Mouse (Mus musculus) layer of hippocampus, adult 9-10 months (tissue): ENCODE results near the gene Rdh5.

ENCODE experiments used
- DNase-seq: peaks from one replicate; pipeline ENCODE4 v3.0.0; 2022; ENCODE audit warnings: low spot score

The Rdh5 gene

DNA sequence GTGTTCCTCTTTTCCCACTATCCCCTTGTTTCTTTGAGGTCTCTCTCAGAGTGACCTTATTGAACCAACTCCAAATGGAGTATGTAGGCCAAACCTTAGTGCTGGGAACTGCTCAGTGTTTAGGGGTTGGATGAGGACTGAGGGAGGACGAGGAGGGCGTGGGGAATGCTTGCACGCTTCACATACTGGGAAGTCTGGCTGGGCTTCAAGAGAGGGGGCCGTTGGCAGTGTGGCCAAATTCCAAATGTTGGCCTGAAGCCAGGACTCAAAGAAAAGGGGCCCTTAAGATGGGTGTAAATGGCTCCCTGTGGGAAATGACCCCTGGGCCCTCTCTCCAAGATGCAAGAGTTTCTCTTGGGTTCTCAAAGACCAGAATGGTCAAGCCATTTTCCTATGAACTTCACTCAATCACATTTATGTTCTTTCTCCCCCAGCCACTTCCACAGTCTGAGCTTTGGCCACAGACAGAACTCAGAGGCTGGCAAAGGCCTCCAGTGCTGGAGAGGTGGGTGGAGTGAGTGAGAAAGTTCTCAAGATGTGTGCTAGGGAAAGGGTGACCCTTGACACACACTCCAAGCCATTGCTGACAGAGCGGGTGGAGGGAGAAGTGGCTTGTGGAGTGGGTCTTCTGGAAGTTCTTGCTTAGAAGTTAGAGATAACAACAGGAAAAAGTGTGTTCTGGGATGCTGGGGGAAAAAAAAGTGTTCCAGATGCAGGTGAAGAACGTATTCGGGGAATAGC is 7.1 kb upstream of the Rdh5 start:
- DNase-seq: no peak

DNA sequence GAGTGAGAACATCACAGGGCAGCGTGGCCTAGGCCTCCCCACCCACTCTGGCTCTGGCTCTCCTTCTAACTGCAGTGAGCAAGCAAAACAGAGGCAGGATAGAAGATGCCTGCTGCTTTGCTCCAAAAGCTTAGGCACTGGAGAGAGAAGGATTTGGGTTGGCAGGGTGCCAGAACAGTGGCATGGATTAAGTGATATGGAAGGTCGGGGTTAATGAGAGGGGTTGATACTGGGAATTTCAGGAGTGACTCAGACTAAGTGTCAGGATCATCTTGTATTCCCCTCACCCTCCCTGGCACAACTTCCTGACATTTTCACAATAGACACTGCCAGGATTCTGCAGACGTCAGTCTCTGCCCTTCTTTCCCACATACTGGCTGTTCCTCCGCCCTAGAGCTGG is 5.7 kb upstream of the Rdh5 start:
- DNase-seq: no peak

GRCm38 (mm10) chr10:128923935-128924334 is 1.2 kb upstream of the Rdh5 start, which contains the start of gene Bloc1s1:
Gene Bloc1s1 (minus strand): TSS chr10:128924035.
- no peak for DNase-seq

DNA sequence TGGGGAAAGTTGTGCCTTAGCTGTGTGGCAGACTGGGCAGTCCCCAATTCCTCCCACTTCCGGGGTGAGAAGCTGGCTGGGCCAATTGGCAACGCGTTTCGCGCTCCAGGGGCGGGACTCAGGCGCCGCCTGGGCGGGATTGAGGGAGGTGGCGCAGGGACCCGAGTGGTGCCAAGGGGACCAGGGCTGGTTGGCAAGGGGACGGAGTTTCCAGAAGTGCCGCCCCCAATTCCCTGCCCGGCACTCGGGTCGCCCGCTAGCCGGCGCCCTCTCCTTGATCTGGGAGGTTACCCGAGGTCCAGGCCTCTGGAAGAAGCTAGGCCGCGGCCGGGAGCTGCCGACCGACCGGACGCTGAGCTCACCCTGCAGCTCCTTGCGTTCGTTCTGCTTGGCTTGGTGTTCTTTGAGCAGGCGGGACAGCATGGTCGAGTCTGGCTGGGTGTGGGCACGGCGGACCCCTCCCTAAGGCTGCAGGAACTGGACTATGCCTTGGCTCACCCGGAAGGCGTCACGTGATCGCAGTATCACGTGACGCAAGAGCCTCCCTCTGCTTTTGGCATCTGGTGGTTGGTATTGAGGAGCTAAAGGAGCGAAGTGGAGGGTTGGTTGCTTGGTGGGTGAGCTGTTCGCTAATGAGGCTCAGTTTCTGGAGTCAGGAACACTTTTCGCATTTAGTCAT is 464 bp upstream of the Rdh5 start:
- DNase-seq: peak; percentile 82

GRCm38 (mm10) chr10:128921883-128922821 is 536 bp downstream of the Rdh5 start:
- no peak for DNase-seq

- DNase-seq: no peak
These were observed 1.4 kb downstream of the Rdh5 start for GRCm38 (mm10) chr10:128921251-128921650.

DNA sequence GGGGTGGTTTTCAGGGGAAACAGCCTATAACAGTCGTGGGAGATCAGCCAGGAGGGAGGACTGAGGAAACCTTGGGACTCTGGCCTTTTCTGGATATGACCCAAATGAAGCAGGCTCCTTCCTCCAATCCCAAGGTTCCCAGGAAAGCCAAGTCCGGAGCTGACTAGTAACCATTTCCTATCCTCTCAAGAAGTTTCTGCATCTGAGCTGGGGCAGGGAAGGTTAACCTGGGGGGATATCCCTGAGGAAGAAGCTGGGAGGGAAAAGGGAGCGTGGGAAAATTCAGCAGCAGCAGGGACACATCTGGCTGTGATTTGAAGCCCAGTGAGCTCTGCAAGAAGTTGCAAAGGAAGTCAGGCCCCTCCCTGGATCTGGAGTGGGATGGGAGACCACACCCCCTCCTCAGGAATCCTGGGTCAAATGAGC is 1.9 kb downstream of the Rdh5 start:
- no peak for DNase-seq

- DNase-seq: no peak
These were observed 2.7 kb downstream of the Rdh5 start for GRCm38 (mm10) chr10:128919966-128920365.

GRCm38 (mm10) chr10:128919203-128919631 is 3.5 kb downstream of the Rdh5 start:
- DNase-seq: no peak

GRCm38 (mm10) chr10:128918246-128918645 is 4.4 kb downstream of the Rdh5 start:
- no peak for DNase-seq

DNA sequence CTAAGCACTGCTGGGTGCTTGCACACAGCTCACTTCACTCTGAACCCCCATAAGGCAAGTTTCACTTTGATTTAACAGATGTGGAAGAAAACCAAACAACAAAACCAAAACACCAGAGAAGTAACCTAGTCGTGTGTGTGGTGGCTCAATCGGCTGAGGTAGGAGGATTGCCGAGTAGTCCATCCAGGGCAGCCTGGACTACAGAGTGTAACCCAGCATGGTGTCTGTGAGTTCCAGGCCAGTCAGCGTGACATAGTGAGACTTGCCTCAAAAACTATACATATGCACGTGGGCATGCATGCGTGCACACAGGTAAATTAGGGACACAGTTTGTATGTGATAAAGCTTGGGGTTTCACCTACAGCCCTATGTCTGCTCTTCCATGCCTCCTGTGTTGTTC is 5.3 kb downstream of the Rdh5 start:
- DNase-seq: no peak

DNA sequence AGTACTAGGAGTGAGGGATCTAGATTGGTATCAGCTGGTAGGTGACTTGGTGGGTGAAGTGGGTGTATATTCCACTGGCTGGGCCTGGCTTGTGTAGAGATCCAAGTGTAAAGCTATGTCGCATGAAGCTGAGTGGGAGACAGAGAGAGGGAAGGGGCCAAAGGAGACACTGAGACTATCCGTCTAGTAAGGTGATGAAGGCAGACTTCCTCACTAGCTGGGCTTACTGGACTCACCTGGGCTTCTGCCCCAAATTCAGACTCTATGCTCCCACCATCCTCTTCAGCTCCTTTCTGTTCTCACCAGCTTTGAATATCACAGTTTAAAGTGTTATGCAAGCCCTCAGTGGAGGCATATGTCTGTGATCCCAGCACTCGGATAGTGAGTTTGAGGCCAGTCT is 6.0 kb downstream of the Rdh5 start:
- no peak for DNase-seq

DNA sequence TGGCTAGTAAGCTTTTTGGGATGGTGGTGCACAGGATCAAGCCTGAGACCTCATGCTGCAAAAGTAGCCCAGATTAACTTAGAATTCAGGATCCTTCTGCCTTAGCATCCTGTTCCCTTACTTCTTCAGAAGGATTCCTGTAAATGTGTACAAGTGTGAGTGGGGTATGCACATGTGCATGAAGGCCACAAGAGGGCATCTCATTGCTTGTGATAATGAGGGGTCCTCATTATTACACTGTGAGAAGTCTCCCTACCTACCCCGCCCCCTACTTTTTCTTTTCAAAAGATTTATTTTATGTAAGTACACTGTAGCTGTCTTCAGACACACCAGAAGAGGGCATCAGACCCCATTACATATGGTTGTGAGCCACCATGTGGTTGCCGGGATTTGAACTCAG is 7.1 kb downstream of the Rdh5 start:
- no peak for DNase-seq

DNA sequence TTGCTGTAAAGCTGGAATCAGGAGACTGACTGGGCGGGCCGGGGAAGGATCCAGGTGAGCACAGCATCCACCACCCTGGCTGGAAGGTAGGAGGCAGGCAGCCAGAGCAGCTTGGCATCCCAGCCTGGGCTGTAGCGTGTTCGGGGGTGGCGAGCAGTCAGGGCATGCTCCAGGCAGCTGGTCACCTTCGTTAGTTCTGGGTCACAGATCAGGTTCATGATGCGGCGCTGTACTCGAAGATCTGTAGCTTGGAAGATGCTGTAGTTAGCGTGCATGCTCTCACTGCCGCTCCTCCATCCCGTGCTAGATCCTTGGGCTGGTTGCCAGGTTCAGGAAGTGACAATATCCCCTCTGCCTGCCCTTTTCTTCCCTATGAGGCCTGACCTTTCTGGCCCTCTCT is 9.0 kb downstream of the Rdh5 start:
- no peak for DNase-seq

- peak; percentile 89 for DNase-seq
These were observed 9.5 kb downstream of the Rdh5 start for GRCm38 (mm10) chr10:128913219-128913618.

DNA sequence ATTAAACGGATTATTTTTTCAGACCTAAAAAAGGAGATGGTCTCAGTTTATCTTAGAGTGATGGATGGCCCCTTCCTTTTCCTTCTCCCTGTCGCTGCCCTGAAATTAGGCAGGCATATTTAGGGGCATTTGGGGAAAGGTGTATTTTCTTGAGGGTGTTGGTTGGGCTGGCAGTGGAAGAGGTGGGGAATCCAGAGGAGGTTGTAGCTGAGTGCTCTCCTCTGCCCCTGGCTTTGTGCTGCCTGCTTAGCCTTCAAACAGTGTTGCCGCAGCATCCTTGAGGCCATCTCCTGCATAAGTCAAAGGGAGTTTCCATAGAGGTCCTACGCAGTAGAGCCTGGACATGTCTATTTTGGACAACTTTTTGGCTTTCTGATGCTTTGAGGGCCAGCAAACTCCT is 9.9 kb downstream of the Rdh5 start:
- DNase-seq: no peak

DNA sequence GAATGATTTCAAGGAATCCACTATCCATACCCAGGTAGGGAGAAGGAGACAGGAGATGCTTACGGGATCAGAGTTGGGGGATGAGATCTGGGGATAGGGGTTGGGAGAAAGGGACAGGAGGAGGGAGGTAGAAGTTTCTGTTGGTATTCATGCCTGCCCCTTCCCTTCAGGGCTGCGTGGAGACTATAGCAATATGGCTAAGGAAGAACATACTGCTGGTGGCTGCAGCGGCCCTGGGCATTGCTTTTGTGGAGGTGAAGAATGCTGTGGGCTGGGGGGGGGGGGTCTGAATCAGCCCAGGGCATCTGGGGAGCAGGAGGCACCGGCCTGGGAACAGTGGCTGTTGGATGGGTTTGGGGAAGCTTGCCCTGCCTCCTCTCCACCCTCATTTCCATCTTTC is 10.4 kb downstream of the Rdh5 start:
- no peak for DNase-seq

GRCm38 (mm10) chr10:128911430-128911829 is 11.3 kb downstream of the Rdh5 start:
- DNase-seq: no peak

DNA sequence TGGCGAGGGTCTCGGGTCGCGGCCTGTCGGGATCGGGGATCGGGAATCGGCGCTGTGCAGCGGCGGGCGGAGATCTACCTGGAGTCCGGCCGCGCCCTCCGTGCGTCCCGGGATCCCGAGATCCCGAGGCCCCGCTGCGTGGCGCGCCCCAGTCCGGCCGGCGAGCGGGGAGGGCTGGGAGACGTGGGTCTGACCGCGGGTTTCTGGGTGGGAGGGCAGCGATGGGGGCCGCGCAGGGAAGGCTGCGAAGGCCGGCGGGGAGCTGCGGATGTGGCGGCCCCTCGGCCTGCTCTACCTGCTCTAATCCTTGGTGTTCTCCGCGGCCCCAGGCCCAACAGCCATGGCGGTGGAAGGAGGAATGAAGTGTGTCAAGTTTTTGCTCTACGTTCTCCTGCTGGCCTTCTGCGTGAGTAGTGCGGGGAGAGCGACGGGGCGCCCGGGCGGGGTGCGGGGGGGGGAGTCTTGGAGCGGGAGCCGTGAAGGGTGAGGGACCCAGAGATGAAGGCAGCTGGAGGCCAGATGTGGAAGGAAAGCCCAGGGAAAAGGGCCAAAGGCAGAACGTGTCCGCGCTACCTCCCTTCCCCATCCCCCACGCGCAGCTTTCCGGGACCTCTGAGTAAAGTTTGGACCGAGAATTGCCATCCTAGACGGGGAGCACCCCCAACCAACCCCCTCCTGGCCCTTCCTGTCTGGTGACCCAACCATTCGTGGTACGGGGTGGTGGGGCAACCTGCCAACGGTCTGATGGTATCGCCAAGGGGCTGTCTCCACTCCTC is 12.4 kb downstream of the Rdh5 start:
- no peak for DNase-seq

GRCm38 (mm10) chr10:128909567-128910028 is 13.1 kb downstream of the Rdh5 start:
- DNase-seq: no peak

- no peak for DNase-seq
These were observed 13.8 kb downstream of the Rdh5 start for GRCm38 (mm10) chr10:128908778-128909448.
